Mouse (Mus musculus) midbrain, postnatal 0 days (tissue): Measurements from ENCODE around the gene Tbx2. TPM values are rescaled to one million over a fixed set of nuclear protein-coding genes. Genes with fewer than 3 reads are reported as not detected.

Source experiments
- ATAC-seq: fragments of 200-750 bp; cut with Nextera tagmentation; 2 replicates; pipeline ENCODE4 v1.8.0; 2017; ENCODE audit warnings: moderate number of reproducible peaks, mild to moderate bottlenecking, moderate TSS enrichment, moderate library complexity; ENCODE audit not compliant: low FRiP score
- DNase-seq: peaks from one replicate; pipeline ENCODE4 v3.0.0-alpha.2; 2015; ENCODE audit warnings: low spot score
- H3K27ac ChIP-seq: fragments of 300-500 bp; sonication (generic); 2 replicates; pipeline ENCODE4 v1.5.1; 2014; ENCODE audit warnings: low read depth, mild to moderate bottlenecking, low read length, mixed read lengths
- H3K27me3 ChIP-seq: fragments of 300-500 bp; sonication (generic); 2 replicates; pipeline ENCODE4 v1.6.1; 2014; ENCODE audit warnings: low read length, control low read depth, mixed read lengths; ENCODE audit not compliant: insufficient read depth
- H3K36me3 ChIP-seq: fragments of 300-500 bp; sonication (generic); 2 replicates; pipeline ENCODE4 v1.6.1; 2014; ENCODE audit warnings: low read length, control low read depth, mixed read lengths; ENCODE audit not compliant: insufficient read depth
- H3K4me1 ChIP-seq: fragments of 300-500 bp; sonication (generic); 2 replicates; pipeline ENCODE4 v1.6.1; 2014; ENCODE audit warnings: mild to moderate bottlenecking, control low read depth, antibody characterized with exemption, low read length, mixed read lengths; ENCODE audit not compliant: insufficient read depth
- H3K4me2 ChIP-seq: fragments of 300-500 bp; sonication (generic); 2 replicates; pipeline ENCODE4 v1.6.1; 2014; ENCODE audit warnings: low read depth, mild to moderate bottlenecking, low read length, mixed read lengths; ENCODE audit not compliant: poor library complexity, severe bottlenecking
- H3K4me3 ChIP-seq: fragments of 300-500 bp; sonication (generic); 2 replicates; pipeline ENCODE4 v1.5.1; 2014; ENCODE audit warnings: low read depth, mild to moderate bottlenecking, low read length, moderate library complexity
- H3K9ac ChIP-seq: fragments of 300-500 bp; sonication (generic); replicated peaks from 2 replicates; pipeline ENCODE4 v1.6.1; 2014; ENCODE audit warnings: mild to moderate bottlenecking, low read length, moderate library complexity, mixed read lengths; ENCODE audit not compliant: poor library complexity, severe bottlenecking
- H3K9me3 ChIP-seq: fragments of 300-500 bp; sonication (generic); 2 replicates; pipeline ENCODE4 v1.6.1; 2016; ENCODE audit warnings: low read length, control low read depth
- CTCF ChIP-seq: IDR thresholded peaks from 2 replicates; pipeline ENCODE4 v1.5.1; 2016; ENCODE audit warnings: antibody characterized with exemption, mild to moderate bottlenecking
- WGBS: fragments of 180-500 bp; shearing (Covaris S2); extraction: QIAGEN DNeasy Blood & Tissue Kit; methylation state at CpG from one replicate; pipeline ENCODE4 v1.1.7; 2014; 5-methylcytosine and 5-hydroxymethylcytosine counted together
- polyA plus RNA-seq: library from polyadenylated mRNA; unstranded; fragments of >200 nt; fragmentation: Nextera tagmentation; extraction: Ambion mirVana; gene quantifications from 2 replicates; pipeline ENCODE4 v1.2.1, GENCODE M21; 2015
- total RNA-seq: library from RNA; depleted of rRNA; stranded (reverse); fragments of >200 nt; gene quantifications from 2 replicates; pipeline ENCODE4 v1.2.3, GENCODE M21; 2014

Tbx2 gene
- total and polyA plus RNA-seq, 2 experiments from 2014 or later, result 0.32 to 4.4 TPM

DNA sequence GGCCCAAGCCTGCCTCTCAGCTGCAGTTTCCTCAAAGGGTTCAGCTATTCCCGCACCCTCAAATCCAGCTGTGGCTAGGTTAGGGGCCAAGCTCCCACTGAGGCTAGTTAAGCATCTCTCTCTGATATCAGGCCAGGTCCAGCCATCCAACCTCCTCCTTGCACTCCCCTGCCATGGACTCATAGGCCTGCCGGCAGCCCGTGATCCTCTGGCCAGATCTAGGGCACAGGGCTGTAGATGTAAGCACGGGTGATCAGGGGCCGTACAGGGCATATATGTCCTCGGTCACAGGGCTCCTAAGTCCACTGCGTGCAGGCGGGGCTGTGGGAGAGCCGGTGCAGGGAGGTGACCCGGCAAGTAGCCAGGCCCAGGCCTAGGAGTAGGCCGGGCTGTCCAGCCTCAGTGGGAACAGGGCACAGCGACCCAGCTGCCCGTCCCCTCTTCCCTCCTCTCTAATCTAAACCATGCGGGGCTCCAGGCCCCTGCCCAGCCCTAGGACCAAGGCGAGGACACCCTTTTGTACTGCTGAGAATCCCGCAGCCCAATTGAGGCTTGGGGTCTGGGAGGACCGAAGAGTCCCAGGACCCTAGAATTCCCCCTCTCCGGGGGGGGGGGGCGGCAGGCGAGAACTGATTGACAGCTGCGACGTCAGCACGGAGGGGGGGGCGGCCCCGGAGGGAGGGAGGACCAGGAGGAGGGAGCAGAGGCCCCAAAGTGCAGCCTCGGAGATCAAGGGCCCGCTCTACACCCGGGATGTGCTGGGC lies 53.5 kb downstream of the Tbx2 start, which contains the start of gene Tbx4:
TSS of gene Tbx4 (plus strand) at position 758 of the 764 bp plus-strand sequence.
- Histone ChIP-seq H3K36me3 (no peaks in the 10 kb centered on the region), H3K27ac (no peak within 1 kb of the TSS), H3K9me3 (no peaks in the 10 kb centered on the region), H3K4me3 (no peak within 1 kb of the TSS), H3K4me1 (0 out of 2 replicates have a peak, but pooled peaks cover 2% of the 10 kb centered on the region), H3K27me3 (peaks cover 52% of the 10 kb centered on the region), H3K4me2 (no peak within 1 kb of the TSS), H3K9ac (no peak within 1 kb of the TSS)
- ATAC-seq, result no peak
- 15% methylated on average over 26 of the region's 28 CpGs for WGBS
- no peak for TF ChIP-seq CTCF
- no peak for DNase-seq

GRCm38 (mm10) chr11:85886429-85886785 lies 54.1 kb downstream of the Tbx2 start:
- DNase-seq, result no peak
- ATAC-seq, result no peak

GRCm38 (mm10) chr11:85887273-85887672 lies 54.9 kb downstream of the Tbx2 start:
- WGBS, result 18% methylated on average over 6 of the region's 6 CpGs
- Histone ChIP-seq H3K4me3 (no peak overlapping the region), H3K4me2 (no peak overlapping the region), H3K27me3 (peaks cover 67% of the 10 kb centered on the region), H3K36me3 (no peaks in the 10 kb centered on the region), H3K27ac (no peak overlapping the region), H3K4me1 (0 out of 2 replicates have a peak, but pooled peaks cover 2% of the 10 kb centered on the region), H3K9me3 (no peaks in the 10 kb centered on the region), H3K9ac (no peak overlapping the region)
- no peak for ATAC-seq
- no peak for DNase-seq
- no peak for TF ChIP-seq CTCF

More at GRCm38 (mm10) chr11:85886429-85886785, 54.1 kb downstream of the Tbx2 start:
- peaks cover 58% of the 10 kb centered on the region for H3K27me3 ChIP-seq
- no peak overlapping the region for H3K4me3 ChIP-seq
- H3K9me3 ChIP-seq, result no peaks in the 10 kb centered on the region
- 2% methylated on average over 22 of the region's 22 CpGs for WGBS
- H3K36me3 ChIP-seq, result no peaks in the 10 kb centered on the region
- H3K9ac ChIP-seq, result no peak overlapping the region
- H3K27ac ChIP-seq, result no peak overlapping the region
- TF ChIP-seq CTCF, result no peak
- 0 out of 2 replicates have a peak, but pooled peaks cover 2% of the 10 kb centered on the region for H3K4me1 ChIP-seq
- no peak overlapping the region for H3K4me2 ChIP-seq

DNA sequence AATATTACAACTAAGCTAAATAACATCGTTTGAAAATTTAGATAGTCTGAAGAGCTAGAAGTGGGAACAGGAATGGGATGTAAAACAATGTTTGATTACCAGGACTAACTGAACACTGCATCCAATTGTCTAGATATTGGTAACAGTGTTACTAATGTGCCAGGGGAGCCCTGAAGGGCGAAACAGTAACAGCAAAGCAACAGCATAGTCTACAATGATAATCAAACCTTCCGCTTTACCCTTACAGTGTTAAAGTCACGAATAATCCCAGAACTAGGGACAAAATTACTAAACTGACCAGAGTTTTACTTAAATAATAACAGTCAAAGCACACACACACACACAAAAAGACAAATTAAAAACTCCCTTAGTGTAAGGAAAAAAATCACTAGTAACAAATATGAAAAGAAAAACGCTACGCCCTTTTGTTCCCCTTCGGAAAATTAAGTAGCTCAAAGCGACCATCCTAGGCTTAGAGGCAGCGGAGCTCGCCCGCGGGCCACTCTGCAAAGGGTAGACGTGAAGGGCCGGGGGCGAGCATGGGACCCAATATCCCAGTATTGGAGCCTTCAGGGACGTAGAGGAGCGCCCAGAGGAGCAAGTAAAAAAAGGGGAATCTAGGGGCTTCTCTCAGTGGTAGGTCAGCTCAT lies 55.6 kb downstream of the Tbx2 start:
- WGBS, result 3% methylated on average over 17 of the region's 17 CpGs
- peaks cover 73% of the 10 kb centered on the region for H3K27me3 ChIP-seq
- DNase-seq, result no peak
- no peak overlapping the region for H3K9ac ChIP-seq
- H3K4me2 ChIP-seq, result no peak overlapping the region
- no peak overlapping the region for H3K27ac ChIP-seq
- H3K36me3 ChIP-seq, result no peaks in the 10 kb centered on the region
- H3K9me3 ChIP-seq, result no peaks in the 10 kb centered on the region
- TF ChIP-seq CTCF, result no peak
- 0 out of 2 replicates have a peak, but pooled peaks cover 2% of the 10 kb centered on the region for H3K4me1 ChIP-seq
- no peak overlapping the region for H3K4me3 ChIP-seq
- no peak for ATAC-seq

DNA sequence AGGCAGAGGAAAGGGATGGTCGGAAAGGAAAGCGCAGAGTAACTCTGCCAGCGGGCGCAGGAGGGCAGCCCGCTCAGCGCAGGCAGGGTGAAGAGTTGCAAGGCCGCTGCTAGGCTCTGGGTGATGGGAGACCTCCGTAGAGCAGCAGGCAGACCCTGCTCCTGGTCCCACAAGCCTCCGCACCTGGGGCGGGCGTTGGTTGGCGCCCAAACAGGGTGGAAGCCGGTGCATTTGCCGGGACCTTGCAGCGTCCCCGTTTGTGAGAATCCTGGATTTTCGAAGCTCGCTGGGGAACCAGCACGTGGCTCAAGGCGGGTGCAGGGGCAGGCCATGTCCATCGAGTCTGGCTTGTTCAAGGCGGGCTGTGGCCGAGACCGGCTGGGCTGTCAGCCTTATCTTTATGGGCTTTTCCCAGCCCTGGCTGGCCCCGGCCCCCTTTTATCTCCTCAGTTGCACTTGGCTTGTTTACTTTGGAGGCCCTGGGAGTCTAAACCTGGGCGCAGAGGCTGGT lies 56.2 kb downstream of the Tbx2 start:
- Histone ChIP-seq H3K4me2 (no peak overlapping the region), H3K27me3 (peaks cover 79% of the 10 kb centered on the region), H3K9ac (no peak overlapping the region), H3K9me3 (no peaks in the 10 kb centered on the region), H3K4me1 (0 out of 2 replicates have a peak, but pooled peaks cover 2% of the 10 kb centered on the region), H3K36me3 (no peaks in the 10 kb centered on the region), H3K27ac (no peak overlapping the region), H3K4me3 (no peak overlapping the region)
- ATAC-seq (no peak), DNase-seq (no peak)
- TF ChIP-seq CTCF, result no peak
- WGBS, result 4% methylated on average over 26 of the region's 26 CpGs
